Mouse (Mus musculus) heart, postnatal 36 days (tissue): ENCODE data around the gene Ugp2. TPM values are rescaled to one million over a fixed set of nuclear protein-coding genes. Genes with fewer than 3 reads are reported as not detected.
A peak's percentile ranks its signal among the peaks of the same experiment; 100 is the strongest.

Experiments
- DNase-seq, 2 experiments: peaks; one replicate each; pipeline ENCODE4 v3.0.0; 2021 to 2022
- intact Hi-C: fragments of 180-260 bp; cut with DNase I; formaldehyde crosslinking; loops from one replicate; pipeline ENCODE4 v1.15.1; 2025
- total RNA-seq, 2 experiments: library from RNA; stranded (reverse); gene quantifications; 2 replicates each; pipeline ENCODE4 v1.2.3; 2021

Ugp2 gene
- 100 to 1,000 TPM; 212 to 232 TPM for total RNA-seq

DNA sequence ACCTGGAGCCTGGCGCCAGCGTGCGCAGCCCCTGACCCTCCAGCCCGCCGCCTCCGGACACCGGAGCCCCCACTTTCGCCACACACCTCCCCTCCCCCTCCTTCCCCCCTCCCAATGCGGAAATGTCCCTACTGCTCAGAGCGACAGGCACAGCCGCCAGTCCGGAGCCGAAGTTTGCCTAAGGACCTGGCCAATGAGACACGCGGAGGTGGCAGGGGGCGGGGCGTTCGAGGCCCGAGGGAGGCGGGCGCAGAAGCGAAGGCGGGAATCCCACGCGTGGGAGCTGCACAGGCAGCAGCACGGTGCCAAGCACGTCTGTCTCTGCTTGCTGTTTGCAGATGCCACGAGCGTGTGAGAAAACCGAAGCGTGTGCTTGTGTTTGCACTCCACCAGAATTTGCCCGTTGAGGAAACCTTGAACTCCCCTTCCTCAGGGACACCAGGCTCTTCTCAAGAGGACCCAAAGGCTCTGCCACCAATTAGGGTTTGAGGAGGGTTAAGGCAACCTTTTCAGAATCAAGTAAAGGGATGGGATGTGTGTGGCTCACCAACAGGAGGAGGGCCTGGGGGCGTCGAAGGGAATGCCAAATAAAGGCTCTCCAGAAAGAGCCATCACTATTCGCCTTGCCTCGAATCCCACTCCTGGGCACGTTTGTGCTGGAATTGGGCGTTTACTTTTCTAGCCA is at the start of gene Ugp2:
Gene Ugp2 (minus strand): TSS at position 80 of the 685 bp plus-strand sequence.
- intact Hi-C loops = loop anchor here (2.0 to 5.0 kb wide), 2 partner anchors 200 to 284 kb away; no protein-coding TSS in a partner anchor
- peak; percentile 98 for DNase-seq

DNA sequence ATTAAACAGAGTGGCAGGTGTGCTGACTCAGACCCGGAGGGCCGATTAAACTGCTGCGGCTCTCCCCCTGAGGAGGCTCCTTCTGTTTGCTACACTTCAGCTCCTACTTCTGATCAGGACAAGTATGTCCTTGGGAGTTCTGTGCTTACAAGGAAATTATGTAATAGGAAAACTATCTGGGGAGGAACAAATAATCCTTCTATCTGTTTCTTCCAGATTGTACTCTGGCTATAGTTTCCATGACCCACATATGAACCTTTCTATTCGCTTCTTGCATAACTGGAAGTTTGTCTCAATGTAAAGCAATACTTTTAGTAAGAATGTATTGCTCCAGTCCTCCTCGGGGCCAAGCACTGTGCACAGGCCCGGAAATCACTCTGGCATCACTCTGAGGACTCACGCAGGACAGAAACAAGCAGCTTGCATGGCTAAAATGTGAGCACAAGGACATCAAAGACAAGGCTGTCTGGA is 43.9 kb upstream of the Ugp2 start:
- intact Hi-C loops = no loop called here
- DNase-seq = peak; percentile 23 to 45

DNA sequence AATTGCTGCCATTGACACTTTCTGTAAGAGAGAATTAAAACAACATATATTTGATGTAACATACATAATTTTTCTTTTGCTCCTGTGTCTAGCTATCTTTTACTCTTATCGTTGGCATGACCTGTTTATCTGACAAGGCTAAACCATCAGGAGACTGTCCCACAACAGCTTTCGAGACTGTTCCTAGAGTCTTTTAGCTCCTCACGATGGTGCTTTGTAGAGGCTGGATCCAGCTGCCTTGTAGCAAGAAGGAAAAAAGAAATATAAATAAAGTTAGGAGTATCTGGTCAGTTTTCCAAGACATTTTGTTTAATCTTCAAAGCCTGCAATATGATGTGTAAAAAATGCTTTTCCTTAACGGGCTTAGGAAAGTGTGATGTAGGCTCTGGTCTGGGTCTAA is 35.7 kb upstream of the Ugp2 start:
- intact Hi-C loops = no loop called here
- DNase-seq = no peak

DNA sequence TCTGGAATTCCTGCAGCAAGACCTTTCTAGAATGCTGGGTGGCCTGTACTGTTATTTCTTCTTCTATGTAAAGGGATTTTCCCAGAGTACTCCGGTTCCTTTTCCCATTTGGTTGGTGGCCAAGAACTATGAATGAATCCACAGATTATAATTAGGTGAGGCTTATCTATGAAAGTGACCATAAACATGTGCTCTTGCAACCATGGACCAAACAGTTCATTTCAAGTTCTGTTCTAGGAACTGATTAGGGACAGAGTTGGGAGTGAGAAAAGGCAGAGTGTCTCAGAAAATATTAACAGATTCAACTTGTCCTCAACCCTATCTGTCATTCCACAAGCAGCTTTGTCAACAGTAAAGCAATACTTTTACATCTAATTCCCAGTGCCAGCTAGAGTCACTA is 35.1 kb upstream of the Ugp2 start:
- intact Hi-C loops = no loop called here
- no peak for DNase-seq

DNA sequence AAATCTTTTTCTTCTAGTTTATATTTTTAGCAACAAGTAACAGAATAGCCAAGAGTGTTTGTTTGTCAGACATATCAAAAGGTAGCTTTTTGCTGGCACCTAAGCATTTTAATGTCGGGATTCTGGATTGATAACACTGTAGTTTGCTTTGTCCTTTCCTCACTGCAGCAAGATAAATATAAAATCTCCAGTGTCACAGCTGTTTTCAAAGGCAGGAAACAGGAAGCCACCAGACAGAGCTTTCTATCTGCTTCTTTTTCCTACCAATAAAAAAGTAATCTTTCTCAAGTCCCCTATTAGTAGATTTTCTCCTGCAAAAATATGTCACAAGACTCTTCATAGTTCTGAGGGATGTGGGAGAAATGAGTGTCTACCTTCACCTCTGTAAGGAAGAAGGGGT is 32.9 kb upstream of the Ugp2 start:
- no peak for DNase-seq
- intact Hi-C loops = no loop called here

DNA sequence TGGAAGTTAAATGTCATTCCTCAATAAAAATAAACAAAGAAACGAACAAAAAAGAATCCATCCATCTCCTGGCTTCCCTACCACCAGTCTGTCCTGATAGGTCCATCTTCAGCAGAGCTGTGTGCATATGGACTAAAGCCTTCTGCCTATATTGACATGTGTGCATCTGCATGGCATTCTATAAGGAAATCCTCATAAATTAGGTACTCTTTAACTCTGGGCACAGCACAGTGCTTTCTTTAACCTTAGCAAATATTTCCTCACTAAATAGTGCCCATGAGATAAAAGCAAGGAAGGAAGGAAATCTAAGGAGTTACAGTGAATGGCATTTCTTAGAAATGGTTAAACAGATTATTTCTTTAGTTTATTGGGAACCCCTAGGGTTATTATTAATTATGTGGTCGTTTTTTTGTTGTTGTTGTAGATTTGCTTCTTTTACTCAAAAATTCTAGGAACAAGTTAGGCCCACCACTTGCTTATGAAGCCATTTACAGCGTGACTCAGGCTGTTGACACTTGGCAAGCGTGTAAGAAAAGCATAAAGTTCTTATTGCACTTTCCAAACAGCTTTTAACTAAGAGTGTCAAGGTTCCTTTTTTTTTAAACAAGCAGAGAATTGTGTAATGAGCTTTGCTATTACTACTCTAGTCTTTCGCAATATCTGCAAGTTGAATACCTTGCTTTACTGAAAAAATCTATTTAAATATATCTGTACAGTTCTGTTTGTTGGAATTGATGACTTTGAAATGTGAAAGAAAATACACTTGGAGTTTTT is 31.7 kb upstream of the Ugp2 start:
- intact Hi-C loops = no loop called here
- no peak for DNase-seq

DNA sequence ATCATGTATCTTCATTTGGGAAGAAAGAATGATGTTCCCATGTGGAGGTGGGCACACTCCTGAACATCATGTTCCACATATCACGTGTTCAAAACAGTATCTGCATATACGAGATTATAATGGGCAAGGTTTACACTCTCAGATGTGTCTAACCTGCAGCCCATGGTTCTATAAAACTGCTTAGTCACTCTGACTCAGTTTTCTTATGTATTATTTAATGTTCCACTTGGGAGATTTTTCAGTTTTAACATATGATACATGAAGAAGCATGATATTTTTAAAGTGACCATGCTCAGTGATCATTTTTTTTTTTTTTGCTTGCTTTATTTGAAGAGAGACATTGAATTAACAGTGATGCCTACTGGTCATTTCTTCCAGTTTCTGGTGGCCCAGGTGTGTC is 30.2 kb upstream of the Ugp2 start:
- intact Hi-C loops = no loop called here
- no peak for DNase-seq

DNA sequence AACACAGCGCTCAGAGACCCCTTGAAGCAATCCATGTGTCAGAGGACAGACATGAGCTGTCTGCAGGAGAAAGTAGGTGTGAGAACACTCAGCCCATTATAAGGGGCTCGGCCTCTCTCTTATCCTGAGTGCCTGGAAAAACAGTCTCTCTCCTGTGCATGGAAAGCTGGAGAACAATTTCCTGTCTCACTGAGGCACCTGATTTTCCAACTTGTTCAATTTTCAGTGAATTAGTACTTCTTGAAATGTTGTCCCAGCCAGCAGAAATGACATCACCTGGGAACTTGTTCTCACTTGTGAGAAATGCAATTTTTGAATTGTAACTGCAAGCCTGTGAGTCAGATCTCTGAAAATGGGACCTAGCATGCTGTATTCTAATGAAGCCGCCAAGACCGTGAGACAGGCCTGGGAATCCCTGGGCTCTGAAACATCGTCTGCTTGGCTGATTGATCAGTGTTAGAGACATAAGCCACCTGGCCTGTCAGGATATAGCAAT is 28.2 kb upstream of the Ugp2 start:
- peak; percentile 33 to 39 for DNase-seq
- intact Hi-C loops = loop anchor here (2.0 kb wide), 1 partner anchor 26 kb away; no protein-coding TSS in a partner anchor

DNA sequence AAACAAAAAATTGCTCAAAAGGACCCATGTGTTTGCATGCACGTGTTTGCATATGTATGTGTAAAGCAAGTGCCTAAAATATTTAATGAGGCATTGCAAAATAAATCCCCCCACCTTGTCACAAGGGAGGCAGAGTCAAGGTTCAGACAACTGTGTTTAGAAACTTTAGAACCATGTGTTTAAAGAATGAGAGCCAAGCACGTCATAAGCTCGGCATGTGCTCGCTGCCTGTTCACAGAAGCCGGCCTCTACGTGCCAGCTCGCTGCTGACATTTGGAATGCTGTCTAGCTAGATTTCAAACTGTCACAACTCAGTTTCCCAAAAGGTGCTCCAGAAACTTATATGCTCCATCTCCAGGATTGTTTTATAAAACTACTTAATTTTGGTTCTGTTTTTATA is 27.5 kb upstream of the Ugp2 start:
- peak; percentile 44 to 52 for DNase-seq
- intact Hi-C loops = loop anchor here (2.0 kb wide), 1 partner anchor 26 kb away; no protein-coding TSS in a partner anchor

DNA sequence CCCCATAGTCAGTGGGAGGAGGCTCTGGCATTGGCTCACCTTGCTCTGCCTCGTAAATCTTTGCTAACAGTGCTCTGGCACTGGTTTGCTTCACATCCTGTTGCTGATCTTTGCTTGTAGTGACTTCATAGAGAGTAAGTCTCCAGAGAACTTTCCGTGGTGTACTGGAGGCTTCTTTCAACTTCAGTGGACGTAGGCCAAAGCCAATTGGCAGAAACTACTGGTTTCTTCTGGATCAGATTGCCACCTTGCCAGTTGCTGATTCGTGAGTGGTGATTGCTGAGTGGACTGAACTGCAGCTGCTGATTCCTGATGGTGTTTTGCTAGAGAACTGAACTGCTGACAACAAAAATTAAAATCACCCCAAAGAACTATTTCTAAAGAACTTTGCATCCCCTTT is 15.8 kb upstream of the Ugp2 start:
- intact Hi-C loops = no loop called here
- DNase-seq = no peak

DNA sequence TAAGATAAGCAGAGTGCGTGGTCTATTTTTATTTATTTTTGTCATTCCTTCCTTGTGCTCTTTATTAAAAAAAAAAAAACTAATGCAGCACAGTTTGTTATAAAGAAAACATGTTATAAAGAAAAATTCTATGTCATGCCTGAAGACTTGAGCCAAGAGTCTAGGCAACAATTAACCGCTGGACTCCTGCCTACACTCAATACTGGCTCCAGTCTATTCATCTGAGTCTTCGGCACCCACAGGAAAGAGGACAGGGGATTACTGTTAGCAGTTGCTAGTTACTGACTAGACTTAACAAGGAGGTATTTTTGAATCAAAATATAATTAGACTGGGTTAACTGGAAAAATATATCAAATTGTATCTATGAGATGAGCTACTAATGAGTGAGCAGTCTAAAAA is 3.1 kb upstream of the Ugp2 start:
- DNase-seq = no peak
- intact Hi-C loops = loop anchor here (5.0 kb wide), 1 partner anchor 287 kb away; no protein-coding TSS in a partner anchor

DNA sequence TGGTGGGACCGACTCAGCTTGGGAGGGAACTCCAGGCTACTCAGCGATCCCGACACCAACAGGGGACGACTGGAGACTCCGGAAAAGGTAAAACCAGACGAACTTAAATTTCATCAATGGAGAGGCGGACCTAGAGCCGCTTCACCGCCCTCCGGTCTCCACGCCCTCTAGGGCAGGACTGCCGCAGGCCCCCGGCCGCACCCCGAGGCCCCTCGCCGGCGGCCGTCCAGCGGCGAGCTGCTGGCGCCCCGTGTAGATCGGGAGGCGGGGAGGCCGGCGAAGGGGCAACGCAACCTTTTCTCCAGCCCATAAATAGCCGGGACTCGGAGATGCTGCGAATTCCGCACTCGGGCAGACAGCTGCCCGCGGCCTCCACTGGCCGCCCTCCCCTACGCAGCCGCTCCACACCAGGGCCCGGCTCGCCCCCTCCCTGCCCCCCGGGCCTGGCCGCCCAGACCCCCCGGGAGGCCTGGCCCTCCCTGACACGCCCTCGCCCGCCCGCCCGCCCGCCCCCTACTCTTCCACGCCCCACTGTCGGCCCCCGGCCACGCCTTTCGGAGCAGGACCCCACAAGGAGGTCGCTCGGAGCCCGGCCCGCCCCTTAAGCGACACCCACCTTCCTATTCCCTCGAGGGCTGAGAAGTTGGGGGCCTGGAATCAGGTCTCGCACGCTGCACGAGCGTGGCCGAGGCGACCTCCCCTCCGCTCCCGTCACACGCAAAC is 441 bp downstream of the Ugp2 start:
- intact Hi-C loops = loop anchor here (2.0 to 5.0 kb wide), 2 partner anchors 200 to 283 kb away; no protein-coding TSS in a partner anchor
- peak; percentile 70 to 89 for DNase-seq

DNA sequence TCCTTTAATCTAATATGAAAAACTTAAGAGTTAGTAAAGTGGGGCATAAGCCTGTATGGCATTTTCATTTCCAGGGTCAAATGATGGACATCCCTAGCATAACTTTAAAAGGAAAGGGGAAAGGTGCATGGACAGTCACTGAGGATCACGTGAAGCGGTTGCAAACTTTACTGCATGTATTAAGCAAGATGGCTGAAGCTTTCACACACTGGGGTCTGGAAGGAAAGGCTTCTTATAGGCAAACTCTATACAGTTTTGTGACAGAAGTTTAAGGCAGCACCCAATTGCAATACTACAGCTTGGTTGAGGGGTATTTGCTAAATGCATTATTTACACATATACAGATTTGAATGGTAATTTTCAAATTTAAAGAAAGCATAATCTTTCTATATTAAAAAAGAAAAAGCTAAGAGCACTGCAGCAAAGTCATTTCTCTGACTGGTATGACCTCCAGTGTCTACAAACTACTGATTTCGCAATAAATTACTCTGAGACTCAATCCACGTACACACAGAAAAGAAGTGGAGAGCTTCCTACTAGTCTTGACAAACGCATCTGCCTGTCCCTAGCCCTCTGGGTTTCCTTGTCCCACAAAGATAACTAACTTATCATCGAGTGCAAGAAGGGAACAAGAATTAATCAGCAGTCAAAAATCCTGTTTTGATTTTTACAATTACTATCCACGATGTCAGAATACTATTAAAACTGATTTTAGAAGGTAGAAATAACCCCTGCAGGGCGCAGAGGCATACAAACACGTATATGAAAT is 1.6 kb downstream of the Ugp2 start:
- intact Hi-C loops = loop anchor here (2.0 to 10.0 kb wide), 3 partner anchors 201 to 825 kb away; partner anchors contain the start of gene Sertad2
- DNase-seq = no peak

DNA sequence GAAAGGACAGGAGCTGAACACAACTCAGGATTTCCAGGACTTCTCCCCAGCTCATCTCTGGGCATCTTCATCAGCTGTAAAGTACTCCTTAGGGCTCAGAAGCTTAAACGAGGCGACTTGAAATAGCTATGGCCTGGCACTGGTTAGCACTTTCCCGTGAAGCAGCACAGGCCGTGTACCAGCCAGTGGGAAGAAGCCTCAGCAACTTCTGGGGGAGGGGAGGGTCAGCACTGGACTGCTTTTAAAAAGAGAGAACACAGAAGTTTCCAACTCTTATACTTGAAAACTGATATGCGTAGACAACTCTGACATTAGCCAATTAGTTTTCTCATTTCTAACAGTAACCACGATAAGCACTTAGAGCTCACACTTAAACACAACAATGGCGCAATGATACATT is 2.5 kb downstream of the Ugp2 start:
- DNase-seq = no peak
- intact Hi-C loops = loop anchor here (10.0 kb wide), 1 partner anchor 824 kb away; the partner anchor contains the start of gene Sertad2

DNA sequence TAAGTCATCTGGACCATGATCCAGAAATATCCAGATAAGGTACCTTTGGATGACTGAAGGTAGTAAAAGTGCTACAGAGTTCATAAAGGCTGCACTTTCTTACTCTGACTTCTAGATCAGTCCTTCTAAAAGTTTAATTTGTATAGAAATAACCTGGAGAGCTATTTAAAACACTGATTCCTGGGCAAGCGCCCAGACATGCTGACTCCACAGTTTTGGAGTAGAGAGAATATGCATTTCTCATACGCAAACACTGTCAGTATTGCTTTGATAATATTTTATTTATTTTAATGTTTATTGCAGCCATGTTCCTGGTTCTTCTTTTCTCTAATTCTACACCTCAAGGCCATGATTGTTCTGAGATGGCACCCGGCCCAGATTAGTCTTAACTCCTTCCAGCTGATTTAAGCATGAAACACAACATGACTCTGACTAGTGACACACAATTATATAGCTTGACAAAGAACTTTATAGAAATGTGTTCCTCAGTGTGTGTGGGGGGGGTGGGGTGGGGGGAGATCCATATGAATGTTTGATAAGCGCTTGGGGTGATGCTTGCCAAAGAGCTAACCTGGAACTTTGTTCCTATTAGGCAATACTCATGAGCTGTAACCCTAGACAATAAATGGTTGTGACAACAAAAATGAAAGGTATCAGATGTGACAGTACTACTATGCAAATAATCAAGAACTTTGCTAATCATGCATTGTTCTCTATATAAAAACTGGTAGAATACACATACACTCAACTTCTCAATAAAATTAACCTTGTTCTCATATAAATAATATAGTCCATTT is 7.7 kb downstream of the Ugp2 start:
- DNase-seq = no peak
- intact Hi-C loops = loop anchor here (10.0 kb wide), 1 partner anchor 819 kb away; the partner anchor contains the start of gene Sertad2

DNA sequence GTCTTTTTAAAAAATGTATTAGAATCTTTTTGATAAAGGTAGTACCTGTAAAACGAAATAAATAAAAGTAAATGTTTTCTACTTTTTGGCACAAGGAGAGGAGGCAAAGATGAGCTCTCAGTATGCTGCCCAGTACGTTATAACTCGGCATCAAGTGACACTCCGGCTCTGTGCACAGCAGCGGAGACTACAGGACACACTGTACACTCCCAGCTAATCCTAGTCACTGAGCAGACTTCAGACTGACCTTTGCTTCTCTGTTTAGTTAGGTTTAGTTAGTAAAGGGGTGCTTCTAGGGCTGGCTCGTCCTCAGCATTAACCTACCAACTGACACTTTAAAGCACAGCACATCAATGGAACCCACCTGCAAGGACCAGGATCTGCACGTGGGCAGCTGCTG is 19.7 kb downstream of the Ugp2 start:
- DNase-seq = no peak
- intact Hi-C loops = loop anchor here (5.0 kb wide), 2 partner anchors 81 to 106 kb away; no protein-coding TSS in a partner anchor

DNA sequence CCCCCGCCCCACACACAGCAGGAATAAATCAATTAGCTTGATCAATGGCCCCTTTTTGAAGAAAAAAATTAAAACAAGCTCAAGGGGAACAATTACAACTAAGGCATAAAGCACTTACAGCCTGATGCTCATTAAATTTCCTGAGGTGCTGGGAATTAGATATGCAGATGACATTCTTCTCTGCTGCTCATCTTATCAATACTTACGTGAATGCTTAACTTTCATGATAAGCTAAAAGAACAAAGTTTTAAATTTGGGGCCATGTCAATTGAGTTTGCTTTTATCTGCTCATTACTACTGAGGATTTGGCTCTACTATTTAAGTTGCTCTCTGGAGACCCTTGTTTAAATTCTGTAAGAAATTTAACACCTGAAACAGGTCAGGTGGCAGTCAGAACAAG is 22.1 kb downstream of the Ugp2 start:
- intact Hi-C loops = no loop called here
- DNase-seq = no peak

DNA sequence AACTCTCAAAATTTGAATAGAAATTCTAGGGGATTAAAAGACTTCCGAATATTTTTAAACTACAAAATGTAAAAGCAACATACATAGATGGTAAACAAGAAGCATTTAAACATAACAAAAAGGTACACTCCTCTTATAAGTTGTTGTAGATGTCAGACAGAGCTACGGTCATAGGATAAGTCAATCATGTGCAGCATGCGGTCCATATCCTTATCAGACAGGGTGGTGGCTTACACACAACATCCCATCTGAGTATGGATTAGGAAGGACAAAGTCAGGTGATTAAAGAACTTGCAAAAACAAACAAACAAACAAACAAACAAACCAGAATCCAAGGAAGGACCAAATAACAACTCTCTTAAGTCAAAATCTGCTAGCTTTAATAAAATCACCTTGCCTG is 25.0 kb downstream of the Ugp2 start:
- intact Hi-C loops = no loop called here
- DNase-seq = no peak

DNA sequence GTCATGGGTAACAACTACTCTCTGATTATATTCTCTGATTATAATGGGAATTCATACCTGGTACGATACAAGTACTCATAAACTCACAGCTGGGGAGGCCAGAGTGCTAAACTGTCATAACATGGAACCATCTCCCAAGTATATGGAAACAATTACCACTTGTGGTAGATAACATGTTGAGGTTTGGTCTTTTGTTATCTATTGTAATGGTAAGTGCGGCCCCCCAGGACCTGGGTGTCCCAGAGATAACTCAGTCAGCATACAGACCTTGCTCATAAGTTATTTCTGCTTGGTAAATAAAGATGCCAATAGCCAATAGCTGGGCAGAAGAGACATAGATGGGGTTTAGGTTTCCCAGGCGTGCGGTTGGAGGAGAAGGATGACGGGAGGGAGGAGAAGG is 27.5 kb downstream of the Ugp2 start:
- intact Hi-C loops = no loop called here
- DNase-seq = no peak
